In the genomic region with DNA sequence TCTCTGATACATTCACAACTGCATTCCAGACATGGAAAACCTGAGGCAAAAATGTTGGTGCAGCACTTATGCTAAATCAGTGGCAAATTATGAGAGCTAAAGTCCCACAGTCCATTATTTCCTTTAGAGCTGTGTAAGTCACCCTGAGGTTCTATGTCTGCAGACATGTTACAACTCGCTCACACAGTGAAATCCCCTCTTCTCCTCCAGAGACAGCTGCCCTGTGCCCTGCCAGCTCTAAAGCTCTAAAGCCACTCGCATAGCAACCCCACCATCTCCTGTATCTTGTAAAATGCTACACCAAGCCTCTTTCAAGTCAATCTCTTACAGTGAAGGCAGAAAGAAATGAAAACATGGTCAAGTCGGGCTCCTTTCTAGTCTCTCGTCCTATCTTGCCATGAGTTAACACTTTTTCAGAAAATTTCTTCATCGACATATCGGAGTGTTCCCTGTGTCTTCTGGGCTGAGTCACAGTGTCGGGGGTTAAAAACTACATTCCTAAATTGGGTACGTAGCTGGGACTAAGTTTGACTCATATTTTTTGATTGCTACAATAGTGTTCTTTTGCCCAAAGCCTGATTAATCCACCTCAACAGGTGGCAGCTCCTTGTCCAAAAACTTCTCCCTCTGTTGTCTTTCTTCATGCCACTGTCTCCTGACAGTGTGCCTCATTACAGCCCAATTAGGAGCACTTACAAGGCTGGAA, we compare ENCODE assay signal across 28 mouse cellular contexts. TPM values are rescaled to one million over a fixed set of nuclear protein-coding genes. Genes with fewer than 3 reads are reported as not detected.
DNase-seq lines count a peak whose midpoint lies in the region; ATAC-seq and TF ChIP-seq lines count a peak whose summit lies in the region.
"Had no signal": no experiment of that assay in that cellular context is flagged by ENCODE, and none has a peak within 500 bp of the region (broad histone marks: within the 10 kb centered on the region; RNA-seq: fewer than 3 reads in every experiment).

No protein-coding gene starts in this region.

- H3K27ac ChIP-seq in CH12.LX (ENCODE audit: insufficient read depth, low read depth): peak overlapping the region; percentile 54; the same call in 1 of the 2 replicates
- 0 out of 2 replicates have a peak overlapping the region, but pooled peaks have one; percentile 25 for H3K27ac ChIP-seq in embryonic facial prominence, embryonic 12.5 days
- no peak overlapping the region for H3K27ac ChIP-seq in heart, adult 2 months
- no peak overlapping the region for H3K27ac ChIP-seq in lung, postnatal 0 days (ENCODE audit: low read length)
- H3K27ac ChIP-seq: forebrain, embryonic 13.5 days; heart, embryonic 13.5 days; hindbrain, embryonic 10.5 days; hindbrain, embryonic 15.5 days; lung, embryonic 15.5 days; neural tube, embryonic 13.5 days had no signal

- no peaks in the 10 kb centered on the region for H3K79me2 ChIP-seq in CH12.LX (replicated peaks; ENCODE audit: control insufficient read depth, extremely low read depth, insufficient read depth, poor library complexity, severe bottlenecking)
- no peaks in the 10 kb centered on the region for H3K79me2 ChIP-seq in heart, adult 2 months (replicated peaks; ENCODE audit: control insufficient read depth, insufficient read depth, low read length)

- H3K4me1 ChIP-seq in CH12.LX (ENCODE audit: control insufficient read depth in 1 of 2, insufficient read depth in 2 of 2): peaks cover 17 to 37% of the 10 kb centered on the region in 2 experiments; a peak in 3 of 4 replicates
- H3K4me1 ChIP-seq in embryonic facial prominence, embryonic 12.5 days: peaks cover 43% of the 10 kb centered on the region
- peaks cover 3% of the 10 kb centered on the region for H3K4me1 ChIP-seq in heart, adult 2 months (ENCODE audit: control insufficient read depth, insufficient read depth, low read length)
- no peaks in the 10 kb centered on the region for H3K4me1 ChIP-seq in lung, postnatal 0 days (ENCODE audit: insufficient read depth, low read depth, low read length)
- H3K4me1 ChIP-seq: forebrain, embryonic 13.5 days had no signal

- DNase-seq in 3T3-L1 (ENCODE audit: low read depth, low spot score) (peak; percentile 91), CH12.LX (ENCODE audit: extremely low read depth) (no peak)
- peak; percentile 47 for DNase-seq in gonadal fat pad, adult 2 months (ENCODE audit: low read depth)
- DNase-seq in heart, adult 2 months: no peak
- no peak for DNase-seq in lung, postnatal 0 days (ENCODE audit: low spot score)
- DNase-seq in spleen, postnatal 14 days (ENCODE audit: low spot score in 2 of 2): no peak
- DNase-seq: adrenal gland, postnatal 14 days; cerebellum, adult 11 months; cerebellum, adult 9-11 months; gastrocnemius, postnatal 14 days; heart, postnatal 10 days; kidney, adult 18-20 months; kidney, postnatal 4 days; layer of hippocampus, postnatal 36 days; lung, postnatal 36 days; thymus, postnatal 4 days had no signal

- H3K27me3 ChIP-seq in CH12.LX (replicated peaks): no peaks in the 10 kb centered on the region
- H3K27me3 ChIP-seq in embryonic facial prominence, embryonic 12.5 days: no peaks in the 10 kb centered on the region
- H3K27me3 ChIP-seq in heart, adult 2 months (ENCODE audit: control insufficient read depth, insufficient read depth, low read length): no peaks in the 10 kb centered on the region
- no peaks in the 10 kb centered on the region for H3K27me3 ChIP-seq in lung, postnatal 0 days (replicated peaks; ENCODE audit: insufficient read depth, low read length)
- H3K27me3 ChIP-seq: forebrain, embryonic 13.5 days; heart, embryonic 13.5 days; hindbrain, embryonic 15.5 days; lung, embryonic 15.5 days; neural tube, embryonic 13.5 days had no signal

- no peak for TF ChIP-seq CTCF in CH12.LX (conservative IDR thresholded peaks at IDR 0.05 in 1 of 2, IDR thresholded peaks at IDR 0.05 in 1 of 2; ENCODE audit: low read depth in 2 of 2, low read length in 2 of 2)
- no peak for TF ChIP-seq CTCF in heart, adult 2 months (IDR thresholded peaks at IDR 0.05)
- no peak for TF ChIP-seq CTCF in lung, postnatal 0 days (IDR thresholded peaks at IDR 0.05)

- intact Hi-C loops in heart, adult 2 months (cut with DNase I): no loop called here

- dilution Hi-C loops in CH12.LX (cut with MboI; ENCODE audit: extremely low pct_ligation_motif_present, extremely low pct_unique_long_range_greater_than_20kb, low sequenced_read_pairs): no loop called here

- WGBS in embryonic facial prominence, embryonic 12.5 days: 82% methylated on average over 8 of the region's 8 CpGs
- 79% methylated on average over 8 of the region's 8 CpGs for WGBS in heart, adult 2 months
- WGBS in lung, postnatal 0 days: 79% methylated on average over 8 of the region's 8 CpGs

- H3K36me3 ChIP-seq in CH12.LX (replicated peaks in 1 of 2; ENCODE audit: control insufficient read depth in 1 of 2, insufficient read depth in 1 of 2, low read length in 1 of 2): no peaks in the 10 kb centered on the region
- no peaks in the 10 kb centered on the region for H3K36me3 ChIP-seq in embryonic facial prominence, embryonic 12.5 days
- no peaks in the 10 kb centered on the region for H3K36me3 ChIP-seq in heart, adult 2 months (ENCODE audit: control insufficient read depth, insufficient read depth, low read length)
- no peaks in the 10 kb centered on the region for H3K36me3 ChIP-seq in lung, postnatal 0 days (ENCODE audit: insufficient read depth, low read length)
- H3K36me3 ChIP-seq: heart, embryonic 13.5 days; hindbrain, embryonic 10.5 days; hindbrain, embryonic 15.5 days; lung, embryonic 15.5 days; neural tube, embryonic 13.5 days had no signal

- H3K9me3 ChIP-seq in CH12.LX (replicated peaks; ENCODE audit: low read length): no peaks in the 10 kb centered on the region
- H3K9me3 ChIP-seq in embryonic facial prominence, embryonic 12.5 days: no peaks in the 10 kb centered on the region
- no peaks in the 10 kb centered on the region for H3K9me3 ChIP-seq in lung, postnatal 0 days (ENCODE audit: low read length)
- H3K9me3 ChIP-seq: forebrain, embryonic 13.5 days; heart, embryonic 13.5 days; hindbrain, embryonic 10.5 days; hindbrain, embryonic 15.5 days; lung, embryonic 15.5 days; neural tube, embryonic 13.5 days had no signal

- peak overlapping the region; percentile 67 for H3K4me2 ChIP-seq in CH12.LX (ENCODE audit: insufficient read depth, low read depth, poor library complexity, severe bottlenecking)
- no peak overlapping the region for H3K4me2 ChIP-seq in embryonic facial prominence, embryonic 12.5 days (replicated peaks)
- H3K4me2 ChIP-seq in lung, postnatal 0 days (replicated peaks; ENCODE audit: low read depth, low read length): no peak overlapping the region
- H3K4me2 ChIP-seq: forebrain, embryonic 13.5 days; heart, embryonic 13.5 days; hindbrain, embryonic 15.5 days; liver, embryonic 11.5 days; lung, embryonic 15.5 days; midbrain, embryonic 11.5 days; neural tube, embryonic 13.5 days had no signal

- no peak overlapping the region for H3K4me3 ChIP-seq in CH12.LX (replicated peaks in 1 of 3; ENCODE audit: low read depth in 2 of 3, low read length in 2 of 3, poor library complexity in 1 of 3)
- H3K4me3 ChIP-seq in embryonic facial prominence, embryonic 12.5 days: no peak overlapping the region
- H3K4me3 ChIP-seq in heart, adult 2 months: no peak overlapping the region
- no peak overlapping the region for H3K4me3 ChIP-seq in lung, postnatal 0 days (ENCODE audit: low read depth, low read length)
- H3K4me3 ChIP-seq: forebrain, embryonic 13.5 days; heart, embryonic 13.5 days; hindbrain, embryonic 10.5 days; hindbrain, embryonic 15.5 days; lung, embryonic 15.5 days; neural tube, embryonic 13.5 days had no signal

- H3K9ac ChIP-seq in CH12.LX (ENCODE audit: insufficient read depth, low read depth): peak overlapping the region; percentile 60
- H3K9ac ChIP-seq in embryonic facial prominence, embryonic 12.5 days: no peak overlapping the region
- H3K9ac ChIP-seq in heart, adult 2 months (ENCODE audit: low read depth, low read length): no peak overlapping the region
- no peak overlapping the region for H3K9ac ChIP-seq in lung, postnatal 0 days (replicated peaks; ENCODE audit: low read depth)
- H3K9ac ChIP-seq: forebrain, embryonic 13.5 days; heart, embryonic 13.5 days; hindbrain, embryonic 15.5 days; lung, embryonic 15.5 days; neural tube, embryonic 13.5 days had no signal

- no peak for TF ChIP-seq POLR2A in CH12.LX (IDR thresholded peaks at IDR 0.05; ENCODE audit: low read depth, low read length)
- no peak for TF ChIP-seq POLR2A in heart, adult 2 months (IDR thresholded peaks at IDR 0.05; ENCODE audit: insufficient read depth, low read depth, low read length)

- TF ChIP-seq RAD21 in CH12.LX (IDR thresholded peaks at IDR 0.05; ENCODE audit: low read depth, low read length): no peak

- ATAC-seq in embryonic facial prominence, embryonic 12.5 days (ENCODE audit: insufficient number of reproducible peaks, insufficient read depth, low FRiP score, low TSS enrichment): no peak
- ATAC-seq in lung, postnatal 0 days: no peak
- ATAC-seq: forebrain, embryonic 13.5 days; midbrain, embryonic 16.5 days had no signal

- TF ChIP-seq EP300 in CH12.LX (IDR thresholded peaks at IDR 0.05; ENCODE audit: low read length): 0 out of 2 replicates have a peak, but pooled peaks have one; percentile 14
- TF ChIP-seq EP300 in heart, adult 2 months (IDR thresholded peaks at IDR 0.05; ENCODE audit: insufficient read depth, low read depth, low read length): no peak
- no peak for TF ChIP-seq EP300 in lung, postnatal 0 days (IDR thresholded peaks at IDR 0.05)

- in situ Hi-C loops in CH12.LX (cut with MboI; ENCODE audit: low pct_ligation_motif_present, low pct_unique_long_range_greater_than_20kb, low sequenced_read_pairs): no loop called here

TF ChIP-seq in CH12.LX, 34 proteins besides CTCF, POLR2A, EP300 and RAD21:
- no peak for TF ChIP-seq MYC (IDR thresholded peaks at IDR 0.05; ENCODE audit: low read depth, low read length)
- peak; percentile 60 for TF ChIP-seq TCF12 (IDR thresholded peaks at IDR 0.05; ENCODE audit: low read depth, low read length)
- peak; percentile 97 for TF ChIP-seq CHD1 (IDR thresholded peaks at IDR 0.05; ENCODE audit: low read depth, low read length)
- peak; percentile 29; the same call in 1 of the 2 replicates for TF ChIP-seq IRF4 (IDR thresholded peaks at IDR 0.05; ENCODE audit: low read depth, low read length)
- TF ChIP-seq USF2 (conservative IDR thresholded peaks at IDR 0.05; ENCODE audit: low read depth, low read length): no peak
- no peak for TF ChIP-seq POLR2AphosphoS2 (IDR thresholded peaks at IDR 0.05; ENCODE audit: low read depth, low read length)

RNA-seq across cellular contexts. Expression of a gene that starts 49.9 kb away (rescaled TPM):
- not detected in 2 replicates for total RNA-seq in CH12.LX (2012; rRNA removed)
- total RNA-seq in CH12.LX (2014; rRNA removed): not detected in 2 replicates
- not detected in 2 replicates for polyA plus RNA-seq in CH12.LX (2012; ENCODE audit: insufficient read length, low read depth)
- 85.1 and 88.5 TPM in 2 replicates for polyA plus RNA-seq in embryonic facial prominence, embryonic 12.5 days (2016; fragmentation: Nextera tagmentation; extraction: Ambion mirVana)
- polyA plus RNA-seq in gonadal fat pad, adult 2 months (2012; rRNA removed): 6.2 and 7.0 TPM in 2 replicates
- total RNA-seq in heart, adult 2 months (2021): 1 to 10 TPM; 2.0 to 3.1 TPM
- 2.7 and 4.7 TPM in 2 replicates for polyA plus RNA-seq in heart, adult 2 months (2012; rRNA removed)
- polyA plus RNA-seq in lung, postnatal 0 days (2015; fragmentation: Nextera tagmentation; extraction: Ambion mirVana): 33.5 and 35.7 TPM in 2 replicates
- total RNA-seq: common myeloid progenitor, adult 5-6 weeks; megakaryocyte, adult 5-6 weeks had no signal

Comparison
In these comparisons a context has a peak if more than half of its experiments do, and no peak if none do; other contexts are left out.
1. DNase-seq: peak in 3T3-L1 (single experiment) and gonadal fat pad, adult 2 months (single experiment); none in CH12.LX (single experiment), heart, adult 2 months (0 of 2), lung, postnatal 0 days (single experiment) and spleen, postnatal 14 days (0 of 2).
2. H3K27ac ChIP-seq: peak in CH12.LX (single experiment) and embryonic facial prominence, embryonic 12.5 days (single experiment); none in heart, adult 2 months (single experiment) and lung, postnatal 0 days (single experiment).